Mouse (Mus musculus) MEL (cell line): ENCODE results near the gene Itk.

Source experiments
- CTCF ChIP-seq, 3 experiments: IDR thresholded peaks in 2 of 3; conservative IDR thresholded peaks in 1 of 3; 2 replicates each; pipeline ENCODE4 v1.5.1; 2011 to 2012; ENCODE audit warnings: low read length in 3 of 3, low read depth in 2 of 3, mild to moderate bottlenecking in 2 of 3, improper control_type of control experiment in 1 of 3, inconsistent platforms in 1 of 3, mixed read lengths in 1 of 3, moderate library complexity in 1 of 3; ENCODE audit not compliant: control insufficient read depth in 1 of 3, insufficient read depth in 1 of 3, poor library complexity in 1 of 3, severe bottlenecking in 1 of 3
- KAT2A ChIP-seq: conservative IDR thresholded peaks from 2 replicates; pipeline ENCODE4 v1.6.1; 2012; ENCODE audit warnings: low read depth, low read length, improper control_type of control experiment, inconsistent platforms
- POLR2A ChIP-seq, 2 experiments: IDR thresholded peaks; 2 replicates each; pipeline ENCODE4 v1.6.1; 2011 to 2012; ENCODE audit warnings: low read length in 2 of 2, mild to moderate bottlenecking in 2 of 2, control low read depth in 1 of 2, improper control_type of control experiment in 1 of 2, low read depth in 1 of 2, moderate library complexity in 1 of 2; ENCODE audit not compliant: control insufficient read depth in 1 of 2, insufficient read depth in 1 of 2, poor library complexity in 1 of 2
- ZMIZ1 ChIP-seq: IDR thresholded peaks from 2 replicates; pipeline ENCODE4 v1.6.1; 2012; ENCODE audit warnings: low read depth, mild to moderate bottlenecking, inconsistent platforms, low read length, improper control_type of control experiment, moderate library complexity

GRCm38 (mm10) chr11:46294390-46294789 lies 94.9 kb downstream of the Itk start:
- TF ChIP-seq CTCF (IDR thresholded peaks at IDR 0.05 in 2 of 3, conservative IDR thresholded peaks at IDR 0.05 in 1 of 3; ENCODE audit: control insufficient read depth in 1 of 3, insufficient read depth in 1 of 3, low read depth in 2 of 3, low read length in 3 of 3, poor library complexity in 1 of 3, severe bottlenecking in 1 of 3) (no peak), KAT2A (no peak), ZMIZ1 (no peak), POLR2A (IDR thresholded peaks at IDR 0.05; ENCODE audit: control insufficient read depth in 1 of 2, insufficient read depth in 1 of 2, low read depth in 1 of 2, low read length in 2 of 2, poor library complexity in 1 of 2) (no peak)
